Mouse (Mus musculus) midbrain, embryonic 16.5 days (tissue): ENCODE results near the gene Ralgapb. TPM values are rescaled to one million over a fixed set of nuclear protein-coding genes. Genes with fewer than 3 reads are reported as not detected.

Experiments used
- ATAC-seq: fragments of 200-750 bp; cut with Nextera tagmentation; 2 replicates; pipeline ENCODE4 v1.8.0; 2017; ENCODE audit warnings: moderate TSS enrichment
- H3K27ac ChIP-seq: fragments of 300-500 bp; sonication (generic); 2 replicates; pipeline ENCODE4 v1.5.1; 2014; ENCODE audit warnings: mild to moderate bottlenecking, low read length, mixed read lengths
- H3K27me3 ChIP-seq: fragments of 300-500 bp; sonication (generic); 2 replicates; pipeline ENCODE4 v1.6.1; 2014; ENCODE audit warnings: low read depth, low read length, mixed read lengths; ENCODE audit not compliant: control insufficient read depth, insufficient read depth
- H3K36me3 ChIP-seq: fragments of 300-500 bp; sonication (generic); 2 replicates; pipeline ENCODE4 v1.6.1; 2014; ENCODE audit warnings: mild to moderate bottlenecking, low read length, moderate library complexity, mixed read lengths; ENCODE audit not compliant: control insufficient read depth, insufficient read depth
- H3K4me1 ChIP-seq: fragments of 300-500 bp; sonication (generic); 2 replicates; pipeline ENCODE4 v1.6.1; 2014; ENCODE audit warnings: mild to moderate bottlenecking, low read length, mixed read lengths; ENCODE audit not compliant: control insufficient read depth, insufficient read depth
- H3K4me2 ChIP-seq: fragments of 300-500 bp; sonication (generic); 2 replicates; pipeline ENCODE4 v1.6.1; 2014; ENCODE audit warnings: mild to moderate bottlenecking, low read length, mixed read lengths
- H3K4me3 ChIP-seq: fragments of 300-500 bp; sonication (generic); 2 replicates; pipeline ENCODE4 v1.5.1; 2014; ENCODE audit warnings: low read depth, mild to moderate bottlenecking, low read length, moderate library complexity, mixed read lengths
- H3K9ac ChIP-seq: fragments of 300-500 bp; sonication (generic); 2 replicates; pipeline ENCODE4 v1.6.1; 2014; ENCODE audit warnings: low read depth, low read length, mixed read lengths
- H3K9me3 ChIP-seq: fragments of 300-500 bp; sonication (generic); replicated peaks from 2 replicates; pipeline ENCODE4 v1.6.1; 2014; ENCODE audit warnings: mild to moderate bottlenecking, low read length, mixed read lengths; ENCODE audit not compliant: control insufficient read depth, poor library complexity, severe bottlenecking
- WGBS: fragments of 180-500 bp; shearing (Covaris S2); extraction: QIAGEN DNeasy Blood & Tissue Kit; methylation state at CpG from one replicate; pipeline ENCODE4 v1.1.7; 2014; 5-methylcytosine and 5-hydroxymethylcytosine counted together
- polyA plus RNA-seq: library from polyadenylated mRNA; unstranded; fragments of >200 nt; fragmentation: Nextera tagmentation; extraction: Ambion mirVana; gene quantifications from 2 replicates; pipeline ENCODE4 v1.2.1, GENCODE M21; 2015

Gene Ralgapb
- polyA plus RNA-seq, 1 experiment from 2014 or later = 19.9 TPM

DNA sequence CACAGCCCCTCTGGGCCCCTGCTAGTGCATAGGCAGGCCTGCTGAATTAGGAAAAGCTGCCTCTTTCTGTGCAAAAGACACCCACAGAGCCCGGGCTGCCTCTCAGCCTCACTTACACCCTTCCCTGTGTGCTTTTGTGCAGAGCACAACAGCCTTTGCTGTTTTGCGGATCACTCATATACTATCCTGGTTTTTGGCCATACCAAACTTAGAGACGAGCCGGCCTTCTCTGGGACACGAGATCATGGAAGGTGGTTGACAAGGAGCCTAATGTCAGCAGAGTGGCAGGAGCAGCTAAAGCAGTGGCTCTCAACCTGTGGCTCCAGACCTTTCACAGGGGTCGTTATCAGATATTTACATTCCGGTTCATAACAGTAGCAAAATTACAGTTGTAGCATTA is 93.6 kb downstream of the Ralgapb start:
- no peak overlapping the region for H3K4me3 ChIP-seq
- no peaks in the 10 kb centered on the region for H3K27me3 ChIP-seq
- no peak overlapping the region for H3K4me2 ChIP-seq
- no peak overlapping the region for H3K9ac ChIP-seq
- no peaks in the 10 kb centered on the region for H3K4me1 ChIP-seq
- H3K36me3 ChIP-seq = no peaks in the 10 kb centered on the region
- H3K9me3 ChIP-seq = no peaks in the 10 kb centered on the region
- WGBS = 89% methylated on average over 7 of the region's 7 CpGs
- ATAC-seq = no peak
- no peak overlapping the region for H3K27ac ChIP-seq

DNA sequence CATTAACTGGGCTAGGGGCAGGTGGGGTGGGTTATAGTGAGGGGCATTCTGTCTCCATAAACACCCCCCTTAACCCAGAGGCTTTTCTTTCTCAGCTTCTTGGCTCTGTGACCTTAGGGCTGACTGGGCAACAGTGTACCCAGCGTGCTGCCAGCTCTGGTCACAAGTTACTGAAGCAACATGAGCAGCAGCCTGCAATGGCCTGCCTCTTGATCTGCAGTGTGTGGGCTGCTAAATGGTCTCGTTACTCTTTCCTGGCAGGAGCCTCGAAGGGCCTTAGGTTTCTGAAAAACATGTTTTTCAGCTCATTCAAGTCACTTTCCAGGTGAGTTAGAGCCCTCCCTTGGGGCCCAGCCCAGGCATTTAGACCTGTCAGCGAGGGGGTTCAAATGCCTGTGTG is 94.0 kb downstream of the Ralgapb start:
- Histone ChIP-seq H3K4me3 (no peak overlapping the region), H3K36me3 (no peaks in the 10 kb centered on the region), H3K9me3 (no peaks in the 10 kb centered on the region), H3K27ac (no peak overlapping the region), H3K4me2 (no peak overlapping the region), H3K27me3 (no peaks in the 10 kb centered on the region), H3K9ac (no peak overlapping the region), H3K4me1 (no peaks in the 10 kb centered on the region)
- WGBS = 84% methylated on average over 4 of the region's 4 CpGs
- no peak for ATAC-seq

DNA sequence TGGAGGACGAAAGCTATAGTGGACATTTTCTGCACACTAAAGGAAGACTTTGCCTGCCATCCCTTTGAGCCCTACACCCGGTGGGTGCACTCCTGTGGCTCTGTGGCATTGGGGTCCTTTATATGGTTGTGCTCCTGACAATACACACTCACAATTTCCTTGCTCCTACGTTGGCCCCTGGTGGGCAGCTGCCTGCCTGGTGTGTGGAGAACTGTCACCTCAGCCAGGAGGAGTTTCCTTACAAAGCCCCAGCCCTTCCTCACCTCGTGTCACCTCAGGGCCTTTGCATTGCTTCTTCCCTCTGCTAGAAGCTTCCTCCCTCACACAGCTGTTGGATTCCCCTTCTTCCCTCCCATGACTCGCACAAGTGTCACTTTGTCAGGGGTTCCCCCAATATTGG is 96.8 kb downstream of the Ralgapb start:
- H3K9ac ChIP-seq = no peak overlapping the region
- no peaks in the 10 kb centered on the region for H3K9me3 ChIP-seq
- no peak overlapping the region for H3K4me2 ChIP-seq
- H3K27ac ChIP-seq = no peak overlapping the region
- H3K36me3 ChIP-seq = no peaks in the 10 kb centered on the region
- H3K27me3 ChIP-seq = no peaks in the 10 kb centered on the region
- ATAC-seq = no peak
- WGBS = 83% methylated on average over 5 of the region's 5 CpGs
- no peak overlapping the region for H3K4me3 ChIP-seq
- no peaks in the 10 kb centered on the region for H3K4me1 ChIP-seq

DNA sequence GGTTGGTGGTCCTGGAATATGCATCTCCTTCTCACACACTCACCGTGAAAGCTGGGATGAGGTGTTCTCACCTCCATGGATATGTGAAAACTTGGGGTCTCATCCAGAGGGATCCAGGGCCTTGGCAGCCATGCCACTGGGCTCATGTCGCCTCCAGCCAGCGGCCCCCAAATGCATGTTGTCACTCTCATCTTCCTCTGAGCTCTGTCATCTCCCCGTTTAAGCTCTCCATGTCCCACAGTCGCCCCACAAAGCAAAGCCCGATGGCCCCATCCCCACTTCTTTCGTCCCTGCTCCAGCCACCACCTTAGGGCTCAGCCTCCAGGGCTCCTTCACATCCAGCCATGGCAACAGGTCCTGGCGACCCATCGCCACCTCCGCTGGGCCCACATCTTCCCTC is 97.4 kb downstream of the Ralgapb start:
- no peaks in the 10 kb centered on the region for H3K27me3 ChIP-seq
- no peak overlapping the region for H3K4me3 ChIP-seq
- no peak for ATAC-seq
- H3K4me2 ChIP-seq = no peak overlapping the region
- H3K9ac ChIP-seq = no peak overlapping the region
- no peak overlapping the region for H3K27ac ChIP-seq
- no peaks in the 10 kb centered on the region for H3K36me3 ChIP-seq
- H3K4me1 ChIP-seq = no peaks in the 10 kb centered on the region
- 92% methylated on average over 10 of the region's 10 CpGs for WGBS
- no peaks in the 10 kb centered on the region for H3K9me3 ChIP-seq

DNA sequence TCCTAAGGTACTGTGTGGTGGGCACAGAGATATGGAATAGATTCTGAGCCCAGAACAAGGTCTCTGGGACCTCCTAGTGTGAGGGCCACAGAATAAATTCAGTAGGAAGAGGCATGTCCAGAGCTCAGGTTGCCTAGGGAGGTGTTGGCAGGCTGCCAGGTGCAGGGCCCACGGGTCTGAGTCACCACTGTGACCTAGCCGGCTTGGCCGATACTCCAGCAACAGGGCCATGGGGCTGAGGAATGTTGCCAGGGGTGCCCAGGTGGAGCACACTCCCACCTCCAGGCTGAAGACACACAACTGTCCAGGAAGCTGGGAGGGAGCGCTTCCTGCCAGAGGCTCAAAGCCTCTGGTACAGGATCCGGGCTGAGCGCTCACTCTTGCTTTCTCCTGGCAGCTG is 101.0 kb downstream of the Ralgapb start:
- 83% methylated on average over 6 of the region's 6 CpGs for WGBS
- no peak for ATAC-seq
- Histone ChIP-seq H3K27ac (no peak overlapping the region), H3K4me1 (no peaks in the 10 kb centered on the region), H3K4me2 (no peak overlapping the region), H3K9ac (no peak overlapping the region), H3K36me3 (no peaks in the 10 kb centered on the region), H3K27me3 (no peaks in the 10 kb centered on the region), H3K9me3 (no peaks in the 10 kb centered on the region), H3K4me3 (no peak overlapping the region)

GRCm38 (mm10) chr2:158512528-158512927 is 102.9 kb downstream of the Ralgapb start, which contains the start of gene Arhgap40:
TSS of gene Arhgap40 (plus strand) at chr2:158512796.
- H3K36me3 ChIP-seq = no peaks in the 10 kb centered on the region
- no peak within 1 kb of the TSS for H3K9ac ChIP-seq
- 91% methylated on average over 10 of the region's 10 CpGs for WGBS
- no peak for ATAC-seq
- H3K27me3 ChIP-seq = no peaks in the 10 kb centered on the region
- H3K4me3 ChIP-seq = no peak within 1 kb of the TSS
- no peaks in the 10 kb centered on the region for H3K9me3 ChIP-seq
- H3K27ac ChIP-seq = no peak within 1 kb of the TSS
- H3K4me1 ChIP-seq = no peaks in the 10 kb centered on the region
- no peak within 1 kb of the TSS for H3K4me2 ChIP-seq

- WGBS = 65% methylated on average over 12 of the region's 12 CpGs
- H3K4me1 ChIP-seq = no peaks in the 10 kb centered on the region
- no peak overlapping the region for H3K27ac ChIP-seq
- H3K9ac ChIP-seq = no peak overlapping the region
- H3K36me3 ChIP-seq = no peaks in the 10 kb centered on the region
- no peaks in the 10 kb centered on the region for H3K9me3 ChIP-seq
- ATAC-seq = no peak
- no peak overlapping the region for H3K4me3 ChIP-seq
- no peaks in the 10 kb centered on the region for H3K27me3 ChIP-seq
- no peak overlapping the region for H3K4me2 ChIP-seq
Observed at GRCm38 (mm10) chr2:158513821-158514336, 104.2 kb downstream of the Ralgapb start.

GRCm38 (mm10) chr2:158518583-158518982 is 108.9 kb downstream of the Ralgapb start:
- Histone ChIP-seq H3K27me3 (no peaks in the 10 kb centered on the region), H3K4me3 (no peak overlapping the region), H3K4me2 (no peak overlapping the region), H3K27ac (no peak overlapping the region), H3K36me3 (no peaks in the 10 kb centered on the region), H3K9me3 (no peaks in the 10 kb centered on the region), H3K4me1 (no peaks in the 10 kb centered on the region), H3K9ac (no peak overlapping the region)
- no peak for ATAC-seq
- whole genome bisulfite sequencing = 67% methylated on average over 6 of the region's 6 CpGs

GRCm38 (mm10) chr2:158519071-158519470 is 109.4 kb downstream of the Ralgapb start:
- Histone ChIP-seq H3K27ac (no peak overlapping the region), H3K4me3 (no peak overlapping the region), H3K27me3 (no peaks in the 10 kb centered on the region), H3K36me3 (no peaks in the 10 kb centered on the region), H3K4me1 (no peaks in the 10 kb centered on the region), H3K9ac (no peak overlapping the region), H3K9me3 (no peaks in the 10 kb centered on the region), H3K4me2 (no peak overlapping the region)
- WGBS = 85% methylated on average over 11 of the region's 11 CpGs
- ATAC-seq = no peak
